Mouse (Mus musculus) stomach, postnatal 0 days (tissue): Measurements from ENCODE around the gene Ube2n.

ENCODE experiments used
- CTCF ChIP-seq: IDR thresholded peaks from 2 replicates; pipeline ENCODE4 v1.5.1; 2016; ENCODE audit warnings: antibody characterized with exemption, low read depth, mild to moderate bottlenecking, moderate library complexity
- EP300 ChIP-seq: optimal IDR thresholded peaks from 2 replicates; pipeline ENCODE3; 2016; ENCODE audit warnings: antibody characterized with exemption

- no peak for TF ChIP-seq CTCF
- TF ChIP-seq EP300: no peak
These were observed 13.9 kb upstream of the Ube2n start for GRCm38 (mm10) chr10:95501033-95501432.
